Mouse (Mus musculus): ENCODE measurements around the gene Slc25a21. TPM values are rescaled to one million over a fixed set of nuclear protein-coding genes. Genes with fewer than 3 reads are reported as not detected.

Gene Slc25a21
- polyA plus RNA-seq, 1 experiment = not detected

DNA sequence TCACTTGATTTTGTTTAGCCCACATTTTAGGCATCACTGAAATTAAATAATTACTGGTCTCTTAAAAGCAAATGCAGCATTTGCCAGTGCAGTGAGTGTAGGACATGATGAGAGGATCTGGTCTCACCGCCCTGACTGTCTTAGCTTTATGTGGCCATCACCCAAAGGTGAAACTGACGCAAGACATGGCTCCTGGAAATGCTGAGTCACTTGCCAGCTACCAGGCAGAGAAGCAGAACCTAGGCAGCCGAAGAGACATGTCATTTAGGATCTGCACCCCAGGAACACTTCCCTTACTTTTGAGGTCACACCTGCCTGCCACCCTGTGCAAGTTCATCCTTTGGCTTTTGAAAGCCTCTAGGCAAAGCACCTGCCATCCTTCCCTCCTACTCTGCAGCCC lies 180.4 kb downstream of the Slc25a21 start:
- WGBS = 82% methylated on average over 3 of the region's 3 CpGs
- no peak overlapping the region for H3K27ac ChIP-seq (ENCODE audit: insufficient read depth, low read depth, low read length)
- H3K27me3 ChIP-seq (ENCODE audit: control insufficient read depth, insufficient read depth, low read length) = no peaks in the 10 kb centered on the region
- no peaks in the 10 kb centered on the region for H3K4me1 ChIP-seq (ENCODE audit: control insufficient read depth, insufficient read depth, insufficient read length, low read length)
- H3K36me3 ChIP-seq (ENCODE audit: control insufficient read depth, insufficient read depth, low read length) = no peaks in the 10 kb centered on the region
- H3K4me3 ChIP-seq (ENCODE audit: low read depth, low read length) = no peak overlapping the region
- TF ChIP-seq CTCF (IDR thresholded peaks at IDR 0.05; ENCODE audit: extremely low read depth, insufficient read length, insufficient replicate concordance, low read depth, low read length) = no peak
- TF ChIP-seq POLR2A (IDR thresholded peaks at IDR 0.05; ENCODE audit: low read depth, low read length) = no peak

DNA sequence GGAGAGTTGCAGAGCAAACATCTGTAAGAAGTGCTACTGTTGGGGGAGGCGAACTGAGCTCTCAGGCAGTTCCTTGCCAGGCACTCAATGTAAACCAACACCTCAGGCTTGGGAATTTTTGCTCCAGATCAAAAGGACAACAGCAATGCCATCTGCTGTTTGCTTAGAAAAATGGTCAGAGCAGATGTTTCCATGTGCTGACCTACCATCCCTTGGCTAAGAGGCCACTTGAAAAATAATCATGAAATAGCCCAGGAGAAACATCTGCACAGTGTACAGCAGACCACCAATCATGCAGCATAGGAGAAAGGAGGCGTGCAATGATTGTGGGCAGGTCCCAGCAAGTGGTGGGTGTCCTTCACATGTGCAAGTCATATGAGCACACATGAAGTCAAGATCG lies 180.9 kb downstream of the Slc25a21 start:
- whole genome bisulfite sequencing = 61% methylated on average over 3 of the region's 3 CpGs
- Histone ChIP-seq H3K4me1 (ENCODE audit: control insufficient read depth, insufficient read depth, insufficient read length, low read length) (no peaks in the 10 kb centered on the region), H3K27ac (ENCODE audit: insufficient read depth, low read depth, low read length) (no peak overlapping the region), H3K36me3 (ENCODE audit: control insufficient read depth, insufficient read depth, low read length) (no peaks in the 10 kb centered on the region), H3K4me3 (ENCODE audit: low read depth, low read length) (no peak overlapping the region), H3K27me3 (ENCODE audit: control insufficient read depth, insufficient read depth, low read length) (no peaks in the 10 kb centered on the region)
- no peak for TF ChIP-seq CTCF (IDR thresholded peaks at IDR 0.05; ENCODE audit: extremely low read depth, insufficient read length, insufficient replicate concordance, low read depth, low read length)
- no peak for TF ChIP-seq POLR2A (IDR thresholded peaks at IDR 0.05; ENCODE audit: low read depth, low read length)

DNA sequence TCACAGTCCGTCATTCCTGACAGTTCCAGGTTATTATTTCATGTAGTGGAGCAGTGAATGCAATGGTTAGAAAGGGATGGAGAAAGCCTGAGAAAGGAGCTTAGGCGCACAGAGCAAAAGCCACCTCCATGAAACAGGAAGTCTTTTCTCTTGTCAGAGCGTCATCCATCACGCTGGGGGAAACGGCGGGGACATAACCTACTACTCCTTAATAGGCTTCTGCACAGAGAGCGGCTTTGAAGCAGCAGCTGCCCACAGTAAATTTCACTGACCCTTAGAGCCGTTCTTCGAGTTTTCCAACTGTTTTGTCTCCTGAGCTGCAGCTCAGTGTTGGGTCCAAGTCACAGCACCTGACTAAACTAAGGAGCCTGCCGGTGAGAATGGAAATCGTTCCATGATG lies 188.3 kb downstream of the Slc25a21 start:
- no peak for TF ChIP-seq CTCF (IDR thresholded peaks at IDR 0.05; ENCODE audit: extremely low read depth, insufficient read length, insufficient replicate concordance, low read depth, low read length)
- Histone ChIP-seq H3K4me1 (ENCODE audit: control insufficient read depth, insufficient read depth, insufficient read length, low read length) (no peaks in the 10 kb centered on the region), H3K27me3 (ENCODE audit: control insufficient read depth, insufficient read depth, low read length) (no peaks in the 10 kb centered on the region), H3K36me3 (ENCODE audit: control insufficient read depth, insufficient read depth, low read length) (no peaks in the 10 kb centered on the region), H3K4me3 (ENCODE audit: low read depth, low read length) (no peak overlapping the region), H3K27ac (ENCODE audit: insufficient read depth, low read depth, low read length) (no peak overlapping the region)
- WGBS = 59% methylated on average over 11 of the region's 11 CpGs

DNA sequence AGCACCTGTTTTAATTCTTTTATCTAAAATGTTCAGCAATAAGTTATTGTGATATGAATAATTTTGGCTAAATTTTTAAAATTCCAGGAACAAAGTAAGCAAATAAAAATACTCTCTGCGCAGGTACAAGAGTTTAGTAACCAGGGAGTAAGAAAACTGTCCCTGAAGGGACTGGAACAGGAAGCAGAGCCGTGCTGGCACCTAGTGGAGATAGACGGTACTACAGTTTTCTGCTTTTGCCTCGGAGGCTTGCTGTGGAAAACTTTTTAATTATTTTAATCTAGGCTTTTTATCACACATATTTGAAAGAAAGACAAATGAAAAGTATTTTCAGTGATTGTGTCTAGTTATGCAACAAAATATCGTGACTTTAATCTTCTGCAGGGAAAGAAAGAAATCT lies 211.2 kb downstream of the Slc25a21 start:
- TF ChIP-seq CTCF (IDR thresholded peaks at IDR 0.05; ENCODE audit: extremely low read depth, insufficient read length, insufficient replicate concordance, low read depth, low read length) (peak; percentile 72; the same call in 1 of the 2 replicates), POLR2A (IDR thresholded peaks at IDR 0.05; ENCODE audit: low read depth, low read length) (no peak)

DNA sequence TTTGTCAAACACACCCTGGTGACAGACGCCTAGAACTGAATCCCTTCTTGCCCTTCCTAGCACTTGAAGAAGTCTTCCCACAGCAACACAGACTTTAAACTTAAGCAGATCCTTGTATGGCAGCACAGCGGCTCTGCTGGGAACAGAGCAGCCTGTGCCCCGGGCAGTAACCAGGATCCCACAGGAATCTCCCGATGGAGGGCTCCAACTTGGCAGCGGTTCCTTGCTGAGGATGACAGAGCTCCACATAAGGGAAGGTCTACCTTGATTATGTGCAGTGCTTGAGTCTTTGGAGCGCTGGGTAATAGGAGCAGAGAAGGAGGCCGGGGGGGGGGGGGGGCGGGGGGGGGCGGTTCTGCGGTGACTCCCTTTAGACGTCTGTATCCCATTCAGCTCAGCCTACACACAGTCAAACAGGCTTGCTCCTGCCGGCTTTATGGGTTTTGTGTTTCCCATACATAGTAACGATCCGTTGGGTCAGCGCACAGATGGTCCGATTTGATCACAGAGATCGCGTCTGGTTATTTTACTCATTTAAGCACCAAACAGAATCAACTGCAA lies 215.1 kb downstream of the Slc25a21 start:
- WGBS = 71% methylated on average over 18 of the region's 18 CpGs
- no peak overlapping the region for H3K27ac ChIP-seq (ENCODE audit: insufficient read depth, low read depth, low read length)
- no peaks in the 10 kb centered on the region for H3K27me3 ChIP-seq (ENCODE audit: control insufficient read depth, insufficient read depth, low read length)
- TF ChIP-seq POLR2A (IDR thresholded peaks at IDR 0.05; ENCODE audit: low read depth, low read length) (no peak), CTCF (IDR thresholded peaks at IDR 0.05; ENCODE audit: extremely low read depth, insufficient read length, insufficient replicate concordance, low read depth, low read length) (no peak)
- H3K4me3 ChIP-seq (ENCODE audit: low read depth, low read length) = no peak overlapping the region
- H3K4me1 ChIP-seq (ENCODE audit: control insufficient read depth, insufficient read depth, insufficient read length, low read length) = no peaks in the 10 kb centered on the region
- H3K36me3 ChIP-seq (ENCODE audit: control insufficient read depth, insufficient read depth, low read length) = no peaks in the 10 kb centered on the region

More for the DNA sequence above, 211.2 kb downstream of the Slc25a21 start:
- Histone ChIP-seq H3K36me3 (ENCODE audit: control insufficient read depth, insufficient read depth, low read length) (no peaks in the 10 kb centered on the region), H3K27ac (ENCODE audit: insufficient read depth, low read depth, low read length) (no peak overlapping the region), H3K4me1 (ENCODE audit: control insufficient read depth, insufficient read depth, insufficient read length, low read length) (no peaks in the 10 kb centered on the region), H3K27me3 (ENCODE audit: control insufficient read depth, insufficient read depth, low read length) (no peaks in the 10 kb centered on the region), H3K4me3 (ENCODE audit: low read depth, low read length) (no peak overlapping the region)
- WGBS = 5% methylated on average over 5 of the region's 5 CpGs

DNA sequence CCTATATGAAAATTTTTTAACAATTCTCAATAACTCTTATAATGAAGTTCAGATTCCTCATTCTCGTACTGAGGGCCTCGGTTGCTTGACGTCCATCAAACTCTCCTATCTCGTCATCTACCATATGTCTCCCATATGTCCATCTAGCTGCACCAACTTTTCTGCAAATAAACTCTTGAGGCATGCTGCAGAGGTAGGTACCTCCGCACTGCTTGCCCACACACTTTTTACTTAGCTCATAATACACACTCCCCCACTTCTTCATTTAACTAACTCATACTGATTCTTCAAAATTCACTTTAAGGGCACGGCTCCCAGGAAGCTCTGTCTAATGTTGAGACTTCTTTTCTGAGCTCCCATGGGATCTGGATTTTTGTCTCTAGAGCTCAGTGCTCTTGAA lies 222.0 kb downstream of the Slc25a21 start:
- Histone ChIP-seq H3K4me1 (ENCODE audit: control insufficient read depth, insufficient read depth, insufficient read length, low read length) (no peaks in the 10 kb centered on the region), H3K4me3 (ENCODE audit: low read depth, low read length) (no peak overlapping the region), H3K27me3 (ENCODE audit: control insufficient read depth, insufficient read depth, low read length) (no peaks in the 10 kb centered on the region), H3K36me3 (ENCODE audit: control insufficient read depth, insufficient read depth, low read length) (no peaks in the 10 kb centered on the region), H3K27ac (ENCODE audit: insufficient read depth, low read depth, low read length) (no peak overlapping the region)
- 88% methylated on average over 6 of the region's 6 CpGs for WGBS
- TF ChIP-seq POLR2A (IDR thresholded peaks at IDR 0.05; ENCODE audit: low read depth, low read length) = no peak
- no peak for TF ChIP-seq CTCF (IDR thresholded peaks at IDR 0.05; ENCODE audit: extremely low read depth, insufficient read length, insufficient replicate concordance, low read depth, low read length)

DNA sequence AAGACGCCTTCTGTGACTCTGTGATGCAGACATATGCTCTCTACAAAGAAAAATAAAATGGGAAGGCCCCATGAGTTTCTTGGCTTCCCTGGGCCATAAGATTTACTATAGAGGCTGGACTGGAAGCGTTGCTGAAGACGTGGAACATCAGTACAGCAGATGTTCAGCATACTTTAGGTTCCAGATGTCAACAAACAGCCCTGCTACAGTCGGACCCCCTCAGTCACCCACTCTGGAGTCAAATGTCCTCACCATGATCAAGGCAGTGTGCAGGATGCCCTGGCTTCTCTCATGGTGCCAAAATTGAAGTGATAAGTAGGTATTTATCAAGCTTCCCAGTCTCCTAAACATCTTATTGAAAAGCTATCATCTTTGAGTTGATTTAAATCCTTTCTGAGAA lies 234.0 kb downstream of the Slc25a21 start:
- H3K4me1 ChIP-seq (ENCODE audit: control insufficient read depth, insufficient read depth, insufficient read length, low read length) = 0 out of 2 replicates have a peak, but pooled peaks cover under 1% of the 10 kb centered on the region
- no peaks in the 10 kb centered on the region for H3K36me3 ChIP-seq (ENCODE audit: control insufficient read depth, insufficient read depth, low read length)
- TF ChIP-seq POLR2A (IDR thresholded peaks at IDR 0.05; ENCODE audit: low read depth, low read length) (no peak), CTCF (IDR thresholded peaks at IDR 0.05; ENCODE audit: extremely low read depth, insufficient read length, insufficient replicate concordance, low read depth, low read length) (no peak)
- H3K27ac ChIP-seq (ENCODE audit: insufficient read depth, low read depth, low read length) = no peak overlapping the region
- H3K4me3 ChIP-seq (ENCODE audit: low read depth, low read length) = no peak overlapping the region
- WGBS = 46% methylated on average over 4 of the region's 4 CpGs
- H3K27me3 ChIP-seq (ENCODE audit: control insufficient read depth, insufficient read depth, low read length) = no peaks in the 10 kb centered on the region
